Mouse (Mus musculus) bone marrow macrophage, adult 2 months (primary cell): ENCODE data around the gene Sesn3.

Experiments used
- CTCF ChIP-seq: IDR thresholded peaks from 2 replicates; pipeline ENCODE4 v1.5.1; 2012; ENCODE audit warnings: low read depth, mild to moderate bottlenecking, low read length, moderate library complexity
- POLR2A ChIP-seq: IDR thresholded peaks from 2 replicates; pipeline ENCODE4 v1.6.1; 2012; ENCODE audit warnings: mild to moderate bottlenecking, low read depth, low read length, borderline replicate concordance

DNA sequence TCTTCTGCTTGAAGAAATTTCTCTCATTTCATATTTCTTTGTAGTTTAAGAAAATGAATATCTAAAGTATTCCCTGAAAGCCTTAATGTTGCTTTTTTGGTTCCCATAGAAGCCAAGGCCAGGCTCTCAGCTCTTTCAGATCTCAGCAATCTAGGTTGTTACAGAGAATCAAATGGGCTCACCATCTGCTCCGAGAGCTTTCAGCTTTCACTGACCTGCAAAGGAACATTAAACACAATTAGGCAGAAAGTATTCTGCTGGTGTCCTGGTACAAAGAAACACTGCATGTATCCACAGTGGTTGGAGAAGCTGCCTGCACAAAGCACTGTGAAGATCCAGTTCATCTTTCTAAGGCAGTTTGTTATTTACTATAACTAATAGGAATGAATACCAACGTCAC lies 32.6 kb upstream of the Sesn3 start:
- no peak for TF ChIP-seq CTCF
- TF ChIP-seq POLR2A: no peak
